9 mouse cellular contexts compared by ENCODE assay signal in the genomic region with DNA sequence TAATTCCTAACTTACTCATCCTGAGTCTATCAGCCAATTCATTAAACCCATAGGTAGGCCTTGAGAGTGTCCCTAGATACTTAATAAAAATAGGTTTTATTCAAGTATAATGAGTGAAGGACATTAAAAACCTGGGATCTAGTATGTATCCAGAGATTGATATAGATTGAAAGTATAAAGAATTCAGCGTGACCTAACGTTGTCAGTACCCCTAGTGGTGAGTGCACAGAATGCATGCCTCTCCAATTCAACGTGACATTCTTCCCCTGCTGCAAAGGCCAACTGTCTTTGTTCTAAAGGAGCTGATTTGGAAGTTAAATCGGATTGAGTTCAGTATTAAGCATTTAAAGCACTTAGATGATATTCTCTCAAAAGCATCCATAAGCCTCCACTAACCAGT. TPM values are rescaled to one million over a fixed set of nuclear protein-coding genes. Genes with fewer than 3 reads are reported as not detected.
DNase-seq lines count a peak whose midpoint lies in the region; ATAC-seq and TF ChIP-seq lines count a peak whose summit lies in the region.
"Had no signal": no experiment of that assay in that cellular context is flagged by ENCODE, and none has a peak within 500 bp of the region (broad histone marks: within the 10 kb centered on the region; RNA-seq: fewer than 3 reads in every experiment).

No protein-coding gene starts in this region.

- H3K9me3 ChIP-seq in midbrain, embryonic 16.5 days (replicated peaks; ENCODE audit: control insufficient read depth, low read length, poor library complexity, severe bottlenecking): no peaks in the 10 kb centered on the region
- H3K9me3 ChIP-seq: limb, embryonic 12.5 days had no signal

- TF ChIP-seq CTCF in lung, adult 2 months (IDR thresholded peaks at IDR 0.05; ENCODE audit: insufficient read depth, low read length): peak; percentile 65

- H3K36me3 ChIP-seq in midbrain, embryonic 16.5 days (ENCODE audit: control insufficient read depth, insufficient read depth, low read length): no peaks in the 10 kb centered on the region; the same call in 1 of the 2 replicates

- TF ChIP-seq POLR2A in lung, adult 2 months (IDR thresholded peaks at IDR 0.05; ENCODE audit: borderline replicate concordance, extremely low read depth, low read depth, low read length): no peak

- no peaks in the 10 kb centered on the region for H3K27me3 ChIP-seq in midbrain, embryonic 16.5 days (ENCODE audit: control insufficient read depth, insufficient read depth, low read depth, low read length)
- H3K27me3 ChIP-seq: limb, embryonic 12.5 days had no signal

- no peak overlapping the region for H3K4me3 ChIP-seq in lung, adult 2 months (replicated peaks; ENCODE audit: extremely low read depth, low read depth, low read length)
- H3K4me3 ChIP-seq in midbrain, embryonic 16.5 days (ENCODE audit: low read depth, low read length): no peak overlapping the region
- H3K4me3 ChIP-seq: limb, embryonic 12.5 days had no signal

- 0 out of 2 replicates have a peak, but pooled peaks cover 2% of the 10 kb centered on the region for H3K4me1 ChIP-seq in lung, adult 2 months (ENCODE audit: control insufficient read depth, insufficient read depth, low read length)
- H3K4me1 ChIP-seq in midbrain, embryonic 16.5 days (ENCODE audit: control insufficient read depth, insufficient read depth, low read length): peaks cover 10% of the 10 kb centered on the region

- DNase-seq in cerebellum, postnatal 10 days: peak; percentile 36 to 50
- DNase-seq in cerebellum, adult 8-10 months: no peak
- DNase-seq in lung, adult 2 months: no peak
- DNase-seq in lung, postnatal 4 days: no peak
- DNase-seq in embryo, embryonic 10 days (ENCODE audit: low spot score): peak; percentile 80
- DNase-seq in spleen, postnatal 14 days (ENCODE audit: low spot score in 2 of 2): no peak
- DNase-seq in T-cell, adult 2 months (ENCODE audit: low spot score): no peak

- no peak overlapping the region for H3K9ac ChIP-seq in midbrain, embryonic 16.5 days (ENCODE audit: low read depth, low read length)
- H3K9ac ChIP-seq: limb, embryonic 12.5 days had no signal

- peak; percentile 40; the same call in 1 of the 2 replicates for ATAC-seq in midbrain, embryonic 16.5 days

- WGBS in lung, adult 2 months: 14% methylated on average over 4 of the region's 4 CpGs
- WGBS in midbrain, embryonic 16.5 days: 22% methylated on average over 4 of the region's 4 CpGs

- no peak overlapping the region for H3K27ac ChIP-seq in midbrain, embryonic 16.5 days (ENCODE audit: low read length)
- H3K27ac ChIP-seq: limb, embryonic 12.5 days had no signal

- H3K4me2 ChIP-seq in midbrain, embryonic 16.5 days (ENCODE audit: low read length): no peak overlapping the region
- H3K4me2 ChIP-seq: limb, embryonic 12.5 days had no signal

RNA-seq across cellular contexts. Expression of gene Znhit6, which starts 36.7 kb away (rescaled TPM):
- 1.8 and 4.2 TPM in 2 replicates for polyA plus RNA-seq in lung, adult 2 months (2012; rRNA removed)
- 35.8 and 40.3 TPM in 2 replicates for polyA plus RNA-seq in midbrain, embryonic 16.5 days (2015; fragmentation: Nextera tagmentation; extraction: Ambion mirVana)

RNA-seq across cellular contexts. Expression of gene Ccn1, which starts 37.1 kb away (rescaled TPM):
- polyA plus RNA-seq in lung, adult 2 months (2012; rRNA removed): 79.9 and 102 TPM in 2 replicates
- 7.2 and 7.9 TPM in 2 replicates for polyA plus RNA-seq in midbrain, embryonic 16.5 days (2015; fragmentation: Nextera tagmentation; extraction: Ambion mirVana)

Comparison
In these comparisons a context has a peak if more than half of its experiments do, and no peak if none do; other contexts are left out.
1. DNase-seq: peak in cerebellum, postnatal 10 days (2 of 2) and embryo, embryonic 10 days (single experiment); none in cerebellum, adult 8-10 months (single experiment), lung, adult 2 months (single experiment), lung, postnatal 4 days (0 of 2), spleen, postnatal 14 days (0 of 2) and T-cell, adult 2 months (single experiment).